Mouse (Mus musculus): Measurements from ENCODE around the gene Mtif3. TPM values are rescaled to one million over a fixed set of nuclear protein-coding genes. Genes with fewer than 3 reads are reported as not detected.
"Not testable (repeated sequence)": the region's sequence is repeated elsewhere in the genome, so short reads cannot be mapped to it uniquely, and the experiment has no call there.

Mtif3 gene
- polyA plus RNA-seq, 1 experiment, result 23.7 TPM

GRCm38 (mm10) chr5:146948041-146948507 is 15.5 kb downstream of the Mtif3 start:
- Histone ChIP-seq H3K4me2 (ENCODE audit: low read depth) (peak overlapping the region; percentile 81), H3K79me2 (ENCODE audit: control insufficient read depth, insufficient read depth) (peaks cover 12% of the 10 kb centered on the region), H3K27me3 (ENCODE audit: control insufficient read depth, insufficient read depth, insufficient read length) (no peaks in the 10 kb centered on the region), H3K36me3 (ENCODE audit: control insufficient read depth, insufficient read depth) (no peaks in the 10 kb centered on the region), H3ac (ENCODE audit: control insufficient read depth, insufficient read length) (peak overlapping the region; percentile 84), H3K4me3 (peak overlapping the region; percentile 24)
- TF ChIP-seq MYOG (IDR thresholded peaks at IDR 0.05; ENCODE audit: control insufficient read depth in 1 of 3, insufficient read depth in 1 of 3, insufficient read length in 2 of 3, low read depth in 2 of 3), result no peak
- peak; percentile 1 for TF ChIP-seq USF1 (IDR thresholded peaks at IDR 0.05; ENCODE audit: low read depth)

- Histone ChIP-seq H3K4me2 (ENCODE audit: low read depth) (no peak overlapping the region), H3K4me3 (no peak overlapping the region), H3K36me3 (ENCODE audit: control insufficient read depth, insufficient read depth) (no peaks in the 10 kb centered on the region), H3K27me3 (ENCODE audit: control insufficient read depth, insufficient read depth, insufficient read length) (no peaks in the 10 kb centered on the region), H3K79me2 (ENCODE audit: control insufficient read depth, insufficient read depth) (peaks cover 12% of the 10 kb centered on the region), H3ac (ENCODE audit: control insufficient read depth, insufficient read length) (no peak overlapping the region)
- TF ChIP-seq TCF3 (IDR thresholded peaks at IDR 0.05; ENCODE audit: insufficient read length, low read depth), result no peak
- no peak for TF ChIP-seq SRF (IDR thresholded peaks at IDR 0.05; ENCODE audit: control insufficient read depth, insufficient read length, low read depth)
- TF ChIP-seq USF1 (IDR thresholded peaks at IDR 0.05; ENCODE audit: low read depth), result no peak
- TF ChIP-seq TCF12 (IDR thresholded peaks at IDR 0.05; ENCODE audit: insufficient read depth, poor library complexity, severe bottlenecking), result no peak
- TF ChIP-seq POLR2A (IDR thresholded peaks at IDR 0.05; ENCODE audit: insufficient read length, low read depth), result no peak
- TF ChIP-seq CEBPB (IDR thresholded peaks at IDR 0.05; ENCODE audit: insufficient read depth, poor library complexity, severe bottlenecking), result no peak
- no peak for TF ChIP-seq REST (IDR thresholded peaks at IDR 0.05; ENCODE audit: insufficient read depth, insufficient read length)
- TF ChIP-seq MAX (IDR thresholded peaks at IDR 0.05; ENCODE audit: low read depth), result no peak
- no peak for TF ChIP-seq MYOD1 (IDR thresholded peaks at IDR 0.05; ENCODE audit: control insufficient read depth in 1 of 3, insufficient read length in 2 of 3, low read depth in 2 of 3)
- no peak for TF ChIP-seq MYOG (IDR thresholded peaks at IDR 0.05; ENCODE audit: control insufficient read depth in 1 of 3, insufficient read depth in 1 of 3, insufficient read length in 2 of 3, low read depth in 2 of 3)
- TF ChIP-seq E2F4 (IDR thresholded peaks at IDR 0.05; ENCODE audit: insufficient read depth), result no peak
- no peak for TF ChIP-seq POLR2AphosphoS2 (IDR thresholded peaks at IDR 0.05; ENCODE audit: insufficient read length, low read depth)
These were observed 16.1 kb downstream of the Mtif3 start for GRCm38 (mm10) chr5:146947497-146947896.

DNA sequence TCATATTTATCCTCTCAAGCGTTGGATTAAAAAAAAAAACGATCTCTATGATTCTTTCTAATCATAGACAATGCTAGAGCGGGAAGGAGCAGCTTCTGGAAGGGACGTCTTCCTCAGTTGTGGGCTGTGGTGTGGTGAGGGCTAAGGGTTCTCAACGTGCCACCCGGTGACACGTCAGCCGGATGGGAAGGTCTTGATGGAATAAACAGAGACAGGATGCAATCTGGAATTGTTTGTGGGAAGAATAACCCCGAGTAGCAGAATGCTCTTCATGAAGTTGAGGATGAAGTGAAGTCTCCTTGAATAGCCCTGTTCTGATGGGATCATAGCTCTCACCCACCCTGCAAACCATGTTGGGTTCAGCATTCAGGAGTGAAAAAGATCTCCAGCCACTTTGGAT is 16.9 kb downstream of the Mtif3 start:
- no peak overlapping the region for H3K4me2 ChIP-seq (ENCODE audit: low read depth)
- H3ac ChIP-seq (ENCODE audit: control insufficient read depth, insufficient read length), result no peak overlapping the region
- no peaks in the 10 kb centered on the region for H3K36me3 ChIP-seq (ENCODE audit: control insufficient read depth, insufficient read depth)
- H3K27me3 ChIP-seq (ENCODE audit: control insufficient read depth, insufficient read depth, insufficient read length), result no peaks in the 10 kb centered on the region
- no peak overlapping the region for H3K4me3 ChIP-seq
- H3K79me2 ChIP-seq (ENCODE audit: control insufficient read depth, insufficient read depth), result peaks cover 12% of the 10 kb centered on the region
- TF ChIP-seq TCF3 (IDR thresholded peaks at IDR 0.05; ENCODE audit: insufficient read length, low read depth), result no peak
- no peak for TF ChIP-seq MYOD1 (IDR thresholded peaks at IDR 0.05; ENCODE audit: control insufficient read depth in 1 of 3, insufficient read length in 2 of 3, low read depth in 2 of 3)
- no peak for TF ChIP-seq SRF (IDR thresholded peaks at IDR 0.05; ENCODE audit: control insufficient read depth, insufficient read length, low read depth)
- no peak for TF ChIP-seq POLR2AphosphoS2 (IDR thresholded peaks at IDR 0.05; ENCODE audit: insufficient read length, low read depth)
- no peak for TF ChIP-seq MYOG (IDR thresholded peaks at IDR 0.05; ENCODE audit: control insufficient read depth in 1 of 3, insufficient read depth in 1 of 3, insufficient read length in 2 of 3, low read depth in 2 of 3)
- no peak for TF ChIP-seq POLR2A (IDR thresholded peaks at IDR 0.05; ENCODE audit: insufficient read length, low read depth)
- no peak for TF ChIP-seq E2F4 (IDR thresholded peaks at IDR 0.05; ENCODE audit: insufficient read depth)
- TF ChIP-seq USF1 (IDR thresholded peaks at IDR 0.05; ENCODE audit: low read depth), result no peak
- TF ChIP-seq CEBPB (IDR thresholded peaks at IDR 0.05; ENCODE audit: insufficient read depth, poor library complexity, severe bottlenecking), result no peak
- TF ChIP-seq TCF12 (IDR thresholded peaks at IDR 0.05; ENCODE audit: insufficient read depth, poor library complexity, severe bottlenecking), result no peak
- no peak for TF ChIP-seq REST (IDR thresholded peaks at IDR 0.05; ENCODE audit: insufficient read depth, insufficient read length)
- no peak for TF ChIP-seq MAX (IDR thresholded peaks at IDR 0.05; ENCODE audit: low read depth)

- Histone ChIP-seq H3ac (ENCODE audit: control insufficient read depth, insufficient read length) (no peak overlapping the region), H3K27me3 (ENCODE audit: control insufficient read depth, insufficient read depth, insufficient read length) (no peaks in the 10 kb centered on the region), H3K4me2 (ENCODE audit: low read depth) (no peak overlapping the region), H3K4me3 (no peak overlapping the region), H3K79me2 (ENCODE audit: control insufficient read depth, insufficient read depth) (peaks cover 7% of the 10 kb centered on the region), H3K36me3 (ENCODE audit: control insufficient read depth, insufficient read depth) (no peaks in the 10 kb centered on the region)
- TF ChIP-seq REST (IDR thresholded peaks at IDR 0.05; ENCODE audit: insufficient read depth, insufficient read length) (no peak), TCF3 (IDR thresholded peaks at IDR 0.05; ENCODE audit: insufficient read length, low read depth) (no peak), MAX (IDR thresholded peaks at IDR 0.05; ENCODE audit: low read depth) (no peak)
These were observed 19.0 kb downstream of the Mtif3 start for GRCm38 (mm10) chr5:146944568-146944967.

DNA sequence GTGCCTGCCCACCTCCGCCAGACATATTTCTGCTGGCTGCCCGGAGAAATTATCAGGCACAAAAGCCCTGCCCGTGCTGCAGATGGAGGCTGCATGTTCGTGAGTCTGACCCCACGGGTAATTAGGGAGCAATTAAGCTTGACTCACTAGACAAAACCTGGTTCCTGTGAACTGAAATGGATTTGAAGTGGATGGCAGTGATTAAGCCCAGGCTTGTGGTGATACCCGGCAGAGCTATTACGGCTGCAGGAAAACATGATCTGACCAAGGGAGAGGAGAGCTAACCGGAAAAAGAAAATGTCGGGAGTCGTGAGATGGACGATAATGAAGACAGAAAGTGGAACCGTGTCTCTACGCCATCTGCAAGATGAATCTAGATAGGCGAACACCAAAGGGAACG is 20.6 kb downstream of the Mtif3 start:
- TF ChIP-seq SRF (IDR thresholded peaks at IDR 0.05; ENCODE audit: control insufficient read depth, insufficient read length, low read depth), result no peak
- TF ChIP-seq POLR2AphosphoS2 (IDR thresholded peaks at IDR 0.05; ENCODE audit: insufficient read length, low read depth), result no peak
- TF ChIP-seq CEBPB (IDR thresholded peaks at IDR 0.05; ENCODE audit: insufficient read depth, poor library complexity, severe bottlenecking), result no peak
- TF ChIP-seq TCF12 (IDR thresholded peaks at IDR 0.05; ENCODE audit: insufficient read depth, poor library complexity, severe bottlenecking), result no peak
- no peak for TF ChIP-seq MAX (IDR thresholded peaks at IDR 0.05; ENCODE audit: low read depth)
- TF ChIP-seq TCF3 (IDR thresholded peaks at IDR 0.05; ENCODE audit: insufficient read length, low read depth), result no peak
- TF ChIP-seq USF1 (IDR thresholded peaks at IDR 0.05; ENCODE audit: low read depth), result no peak
- no peak for TF ChIP-seq E2F4 (IDR thresholded peaks at IDR 0.05; ENCODE audit: insufficient read depth)
- no peak for TF ChIP-seq MYOG (IDR thresholded peaks at IDR 0.05; ENCODE audit: control insufficient read depth in 1 of 3, insufficient read depth in 1 of 3, insufficient read length in 2 of 3, low read depth in 2 of 3)

DNA sequence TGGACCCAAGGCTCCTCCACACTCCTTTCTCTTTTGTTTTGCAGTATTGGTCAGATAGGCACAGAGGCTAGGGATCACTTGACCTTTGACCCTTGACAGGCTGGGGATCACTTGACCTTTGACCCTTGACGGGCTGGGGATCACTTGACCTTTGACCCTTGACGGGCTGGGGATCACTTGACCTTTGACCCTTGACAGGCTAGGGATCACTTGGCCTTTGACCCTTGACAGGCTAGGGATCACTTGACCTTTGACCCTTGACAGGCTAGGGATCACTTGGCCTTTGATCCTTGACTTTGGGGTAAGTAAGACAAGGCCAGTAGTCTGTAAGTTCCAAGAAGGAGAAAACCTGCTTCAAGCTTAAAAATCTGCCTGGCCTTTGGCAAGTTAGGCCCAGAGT is 21.7 kb downstream of the Mtif3 start:
- H3K4me3 ChIP-seq; H3K4me2 ChIP-seq (ENCODE audit: low read depth); H3K79me2 ChIP-seq (ENCODE audit: control insufficient read depth, insufficient read depth); H3ac ChIP-seq (ENCODE audit: control insufficient read depth, insufficient read length); H3K27me3 ChIP-seq (ENCODE audit: control insufficient read depth, insufficient read depth, insufficient read length); H3K36me3 ChIP-seq (ENCODE audit: control insufficient read depth, insufficient read depth): not testable (repeated sequence)

More for the DNA sequence above, 20.6 kb downstream of the Mtif3 start:
- no peaks in the 10 kb centered on the region for H3K79me2 ChIP-seq (ENCODE audit: control insufficient read depth, insufficient read depth)
- H3ac ChIP-seq (ENCODE audit: control insufficient read depth, insufficient read length), result no peak overlapping the region
- no peaks in the 10 kb centered on the region for H3K27me3 ChIP-seq (ENCODE audit: control insufficient read depth, insufficient read depth, insufficient read length)
- H3K4me3 ChIP-seq, result no peak overlapping the region
- H3K4me2 ChIP-seq (ENCODE audit: low read depth), result no peak overlapping the region
- no peaks in the 10 kb centered on the region for H3K36me3 ChIP-seq (ENCODE audit: control insufficient read depth, insufficient read depth)

All from myocyte (in vitro differentiated cells).